Mouse (Mus musculus) lung, postnatal 4 days (tissue): ENCODE data around the gene Prr5l.

Source experiments
- DNase-seq, 2 experiments: peaks; one replicate each; pipeline ENCODE4 v3.0.0; 2021

The Prr5l gene

DNA sequence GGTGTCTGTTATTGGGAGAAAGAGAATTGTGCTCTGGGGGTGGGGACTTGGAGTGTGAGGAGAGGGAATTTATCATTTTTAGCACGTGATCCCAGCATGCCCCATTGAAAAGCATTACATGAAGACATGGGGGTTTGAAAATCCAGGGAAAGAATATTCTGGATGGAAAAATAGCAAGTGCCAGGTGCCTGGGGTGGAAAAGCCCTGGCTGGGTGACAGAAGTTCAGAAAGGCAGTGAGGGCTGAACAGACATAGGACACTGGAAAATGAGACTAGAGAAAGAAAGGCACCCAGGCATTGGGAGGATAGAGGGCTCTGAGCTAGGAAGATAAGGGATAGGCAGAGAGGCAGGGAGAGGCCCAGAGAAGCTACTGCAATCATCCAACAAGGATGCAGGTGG is 62.0 kb downstream of the Prr5l start:
- no peak for DNase-seq

DNA sequence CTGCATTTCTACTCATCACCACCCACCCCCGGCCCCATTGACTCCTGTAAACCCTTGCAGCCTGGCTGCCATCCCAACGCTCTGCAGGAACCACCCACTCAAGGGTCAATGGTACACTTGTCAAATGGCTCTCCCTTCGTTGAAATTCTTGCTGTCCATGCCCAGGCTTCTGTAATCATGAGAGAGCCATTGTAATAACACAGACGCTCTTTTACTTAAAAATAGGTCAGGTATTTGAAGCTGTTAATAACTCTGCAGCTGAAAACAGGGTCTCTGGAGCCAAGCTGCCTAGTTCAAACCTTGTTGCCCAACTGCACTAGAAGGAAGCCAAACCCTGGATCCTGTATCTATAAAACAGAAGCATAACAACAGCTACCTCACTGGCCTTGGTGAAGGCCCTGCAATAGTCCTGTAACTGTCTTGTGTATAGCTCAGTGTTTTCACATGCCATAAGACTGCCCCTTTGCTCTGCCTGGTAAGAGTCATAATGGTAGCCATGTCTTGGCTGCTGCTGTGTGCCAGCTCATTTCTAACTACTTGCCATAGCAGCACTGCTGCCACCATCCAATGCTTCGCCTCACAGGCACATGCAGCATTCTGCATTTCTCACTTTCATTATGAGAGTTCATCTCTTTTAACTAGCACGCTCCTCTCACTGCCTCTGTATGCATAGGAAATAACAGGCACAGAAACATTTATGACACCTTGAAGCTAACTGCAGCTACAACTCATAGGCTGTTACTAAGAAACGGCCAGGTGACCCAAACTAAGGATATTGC is 63.7 kb downstream of the Prr5l start:
- DNase-seq = no peak

DNA sequence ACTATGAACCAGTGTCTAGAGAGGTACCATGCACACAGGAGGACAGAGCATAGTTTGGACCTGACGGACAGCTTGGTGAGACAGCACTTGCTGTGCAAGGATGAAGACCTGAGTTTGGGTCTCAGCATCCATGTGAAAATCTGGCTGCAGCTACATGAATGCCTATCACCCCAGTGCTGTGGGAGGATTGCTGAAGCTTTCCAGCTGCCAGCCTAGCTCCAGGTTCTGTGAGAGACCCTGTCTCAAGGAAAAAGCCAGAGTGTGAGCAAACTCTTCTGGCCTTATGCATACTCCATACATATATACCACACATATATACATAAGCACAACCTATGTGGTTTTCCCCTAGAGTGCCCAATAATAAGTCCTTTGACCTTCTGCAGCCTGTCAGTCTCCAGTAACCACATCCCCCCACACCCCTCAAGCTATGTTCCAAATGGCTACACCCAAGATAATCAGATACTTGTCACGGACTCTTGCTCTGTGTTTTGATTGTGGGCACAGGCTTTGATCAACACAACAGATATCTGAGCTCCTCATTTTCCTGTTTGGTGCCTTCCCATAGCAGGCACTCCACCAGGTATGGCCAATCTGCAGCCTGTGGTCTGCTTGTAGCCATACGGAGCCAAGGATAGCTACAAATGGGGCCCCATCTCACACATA is 66.0 kb downstream of the Prr5l start:
- DNase-seq = no peak

DNA sequence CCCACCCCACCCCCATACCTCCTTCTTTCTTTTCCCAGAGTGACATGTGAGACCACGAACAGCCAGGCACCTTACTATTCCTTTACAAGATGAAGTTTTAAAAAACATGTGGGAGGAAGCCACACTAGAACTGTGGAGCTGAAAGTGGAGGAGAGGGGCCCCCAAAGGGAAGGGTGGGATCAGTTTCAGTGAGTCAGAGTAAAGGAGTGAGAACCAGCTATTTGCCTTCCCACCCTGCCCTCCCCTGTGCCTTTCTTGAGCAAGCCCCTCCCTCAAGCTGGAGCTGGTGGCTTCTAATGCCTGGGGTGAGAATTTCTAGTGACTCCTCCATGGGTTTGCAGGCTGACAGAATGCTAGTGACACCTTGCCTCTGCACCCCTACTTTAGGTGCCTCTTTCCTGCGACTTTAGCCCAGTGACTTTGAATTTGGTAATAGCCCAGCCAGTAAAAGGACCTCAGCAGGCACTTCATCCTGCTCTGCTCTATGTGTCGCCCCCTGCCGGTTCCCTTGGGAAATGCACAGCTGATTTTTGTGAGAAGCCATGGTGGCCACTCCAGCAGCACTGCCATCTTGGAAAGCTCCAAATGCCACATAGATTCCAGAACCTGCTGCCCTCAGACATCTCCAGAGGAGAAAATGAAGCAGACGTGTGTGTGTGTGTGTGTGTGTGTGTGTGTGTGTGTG is 67.4 kb downstream of the Prr5l start:
- DNase-seq = peak in 1 of 2 experiments; percentile 65

DNA sequence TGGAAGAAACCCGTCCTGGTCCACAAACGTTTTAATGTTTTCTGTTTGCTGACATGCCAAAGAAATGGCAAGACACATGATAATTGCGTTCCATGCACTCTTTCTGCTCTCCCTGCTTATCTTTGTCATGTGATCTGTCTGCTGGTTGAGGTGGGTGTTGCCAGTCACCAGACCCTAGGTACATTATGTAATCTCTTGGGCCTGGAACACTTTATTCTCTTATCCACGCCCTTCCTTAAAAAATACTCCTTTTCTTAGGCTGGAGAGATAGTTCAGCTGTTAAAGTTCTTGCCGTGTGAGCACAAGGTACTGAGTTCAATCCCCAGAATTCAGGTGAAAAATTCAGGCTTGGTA is 68.6 kb downstream of the Prr5l start:
- no peak for DNase-seq

DNA sequence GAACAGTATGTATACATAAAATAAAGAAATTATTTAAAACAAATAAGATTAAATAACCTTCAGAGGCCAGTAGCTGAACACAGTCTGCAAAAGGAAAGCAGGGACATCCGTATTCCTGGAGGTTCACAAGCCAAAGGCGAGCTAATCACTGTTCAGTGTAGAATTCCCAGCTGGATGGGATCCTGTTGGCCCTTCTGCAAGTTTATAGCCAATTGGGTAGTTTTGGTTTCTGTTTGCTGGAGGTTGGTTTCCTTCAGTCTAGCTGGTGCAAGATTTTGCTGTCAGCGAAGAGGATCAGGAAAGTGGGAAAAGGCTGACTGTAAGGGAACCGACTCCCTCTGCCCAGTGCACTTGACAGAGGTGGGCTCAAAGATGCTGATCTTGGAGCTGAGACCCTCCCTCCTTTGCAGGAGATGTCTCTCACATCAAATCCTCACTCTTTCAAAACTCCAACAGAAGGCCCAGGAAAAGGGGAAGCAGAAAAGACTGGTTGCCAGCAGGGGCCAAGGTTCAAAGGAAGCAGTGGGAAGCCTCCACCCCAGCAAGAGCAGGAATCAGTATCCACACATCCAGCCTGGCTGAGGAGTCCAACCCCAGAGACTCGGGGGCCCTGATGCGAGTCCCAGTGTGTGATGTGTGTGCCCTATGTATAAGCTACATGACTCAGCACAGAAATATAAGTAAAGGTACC is 69.1 kb downstream of the Prr5l start:
- DNase-seq = no peak

DNA sequence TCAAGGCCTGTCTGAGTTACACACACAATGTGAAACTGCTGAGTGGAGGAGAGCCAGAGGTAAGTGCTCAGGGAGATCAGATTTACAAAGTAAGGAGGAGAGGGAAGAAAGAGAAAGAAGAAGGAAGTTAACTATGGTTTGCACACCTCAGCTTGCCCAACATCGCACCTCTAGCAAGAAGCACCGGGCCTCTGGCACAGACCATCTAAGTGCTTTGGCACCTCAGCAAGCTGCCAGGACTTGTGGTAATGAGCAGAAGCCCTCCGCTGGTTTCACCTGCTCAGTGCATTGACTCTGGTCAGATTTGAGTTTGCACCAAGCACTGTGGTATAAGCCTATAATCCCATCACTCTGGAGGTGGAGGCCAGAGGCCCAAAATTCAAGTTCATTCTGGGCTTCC is 70.9 kb downstream of the Prr5l start:
- no peak for DNase-seq

DNA sequence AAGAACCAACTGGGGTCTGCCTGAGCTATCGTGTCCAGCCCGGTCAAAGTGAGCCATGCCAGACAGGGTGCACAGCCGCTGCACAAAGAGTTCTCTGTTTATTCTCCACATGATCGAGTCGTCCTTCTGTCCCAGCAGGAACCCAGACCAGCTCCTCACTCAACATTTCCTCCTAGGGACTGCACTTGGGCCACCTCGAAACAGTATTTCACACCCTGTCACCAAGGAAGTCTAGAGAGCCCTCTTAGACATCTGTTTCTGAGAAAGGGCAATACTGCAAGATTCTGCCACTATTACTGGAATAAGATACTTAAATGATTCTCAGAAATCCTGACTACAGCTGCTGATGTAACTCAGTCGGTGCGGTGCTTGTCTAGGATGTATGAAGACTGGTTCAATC is 72.1 kb downstream of the Prr5l start:
- DNase-seq = no peak

DNA sequence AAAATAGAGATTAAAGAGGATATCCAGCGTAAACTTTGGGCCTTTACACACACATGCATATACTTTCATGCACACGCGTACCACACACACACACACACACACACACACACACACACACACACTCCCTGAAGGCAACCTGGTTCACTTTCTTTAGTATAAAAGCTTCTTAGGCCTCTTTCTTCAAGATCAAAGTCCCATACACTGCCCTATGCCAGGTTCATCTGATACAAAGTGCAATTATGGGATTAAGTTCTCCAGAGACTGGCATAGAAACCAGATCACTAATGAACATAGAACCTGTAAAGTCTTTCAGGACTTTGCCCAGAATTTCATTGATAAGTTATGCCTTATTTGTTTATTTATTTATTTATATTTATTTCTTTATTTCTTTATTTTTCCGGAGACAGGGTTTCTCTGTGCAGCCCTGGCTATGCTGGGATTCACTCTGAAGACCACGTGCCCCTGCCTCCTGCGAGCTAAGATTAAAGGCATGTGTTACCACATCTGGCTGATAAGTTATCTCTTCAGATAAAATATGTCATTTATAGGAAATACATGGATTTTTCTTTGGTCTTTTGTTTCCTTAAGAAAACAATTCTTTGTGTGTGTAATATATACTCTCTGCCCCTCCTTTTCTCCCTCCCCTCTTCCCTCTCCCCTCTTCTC is 73.1 kb downstream of the Prr5l start:
- DNase-seq = no peak

DNA sequence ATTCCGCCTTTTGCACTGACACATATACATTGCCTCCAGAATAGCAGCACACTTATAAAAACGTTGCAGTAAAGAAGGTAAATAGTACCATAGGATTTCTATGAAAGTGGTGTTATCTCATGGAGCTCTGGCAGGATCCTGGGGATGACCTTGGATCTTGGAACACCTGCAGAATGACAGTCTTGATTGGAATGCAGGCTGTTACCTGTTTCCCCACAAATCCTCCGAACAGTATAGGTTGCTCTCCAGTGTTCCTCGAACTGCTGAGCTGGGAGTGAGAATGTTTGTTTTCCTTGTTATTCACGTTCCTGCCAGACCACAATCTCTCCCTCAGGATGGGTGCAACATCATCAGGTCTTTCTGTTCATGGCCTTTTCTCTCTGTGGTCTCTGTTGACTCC is 75.1 kb downstream of the Prr5l start:
- no peak for DNase-seq

DNA sequence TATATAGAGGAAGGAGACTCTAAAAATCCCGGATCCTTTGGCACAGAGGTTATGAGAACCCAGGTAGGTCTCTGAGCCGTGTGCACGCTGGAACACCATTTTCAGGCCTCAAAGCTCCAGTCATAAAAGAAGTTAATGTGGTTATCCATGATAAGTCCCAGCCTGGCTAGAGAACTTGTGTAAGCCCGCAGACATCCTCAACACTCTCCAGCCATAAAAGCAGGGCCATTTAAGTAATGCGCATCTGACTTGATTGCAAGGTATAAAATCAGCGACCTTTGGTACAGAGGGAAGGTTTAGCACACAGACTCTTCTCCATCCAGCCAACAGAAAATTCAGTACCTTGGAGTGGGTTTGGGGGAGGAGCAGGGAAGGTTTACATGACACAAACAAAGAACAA is 80.6 kb downstream of the Prr5l start:
- no peak for DNase-seq

DNA sequence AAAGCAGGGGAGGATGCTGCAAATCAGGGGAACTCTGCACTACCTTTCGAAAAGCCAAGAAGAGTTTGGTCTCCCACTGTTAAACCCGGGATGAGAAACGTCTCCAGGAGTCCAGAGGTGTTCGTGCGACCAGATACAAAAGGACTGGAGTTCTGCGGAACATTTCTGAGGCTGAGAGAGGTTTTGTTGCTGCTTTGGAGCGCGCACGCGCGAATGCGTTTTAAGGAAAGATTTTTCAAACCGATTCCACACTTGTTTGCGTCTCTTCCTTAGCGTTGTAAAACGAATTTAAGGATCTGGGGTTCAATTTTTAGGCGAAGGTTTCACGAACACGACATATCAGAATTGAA is 85.0 kb downstream of the Prr5l start:
- DNase-seq = peak in 1 of 2 experiments; percentile 40

DNA sequence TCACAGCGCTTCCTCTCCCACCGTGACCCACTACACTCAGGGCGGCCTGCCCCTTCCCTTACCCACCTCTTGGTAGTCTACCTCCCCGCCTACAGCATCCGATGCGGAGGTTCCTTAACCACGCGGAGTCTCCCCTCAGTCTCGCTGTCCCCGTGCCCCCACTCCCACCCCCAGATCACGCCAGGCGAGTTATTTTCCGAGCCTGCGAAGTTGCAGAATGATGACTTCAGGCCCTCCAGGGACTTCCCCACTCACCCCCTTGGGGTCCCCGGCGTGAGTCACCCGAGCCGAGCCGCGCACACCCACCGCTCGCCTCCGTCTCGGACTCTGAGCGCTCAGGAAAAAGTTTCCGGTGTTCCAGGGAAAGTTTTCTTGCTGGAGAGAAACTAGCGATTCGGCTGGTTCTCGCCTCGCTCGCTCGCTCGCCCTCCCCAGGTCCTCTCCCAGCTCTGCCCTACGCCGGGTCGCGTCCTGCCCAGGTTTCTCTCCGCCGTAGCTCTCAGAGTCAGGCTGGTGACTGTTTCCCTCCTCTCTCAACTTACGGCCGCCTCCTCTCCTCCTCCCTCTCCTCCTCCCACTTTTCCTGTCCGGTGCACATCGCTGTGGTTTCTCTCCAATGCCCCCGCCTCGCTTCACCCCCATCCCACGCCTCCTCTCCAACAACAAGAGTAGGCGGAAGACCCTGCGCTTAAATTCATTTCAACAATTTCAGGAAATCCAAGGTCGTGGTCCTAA is 85.5 kb downstream of the Prr5l start:
- DNase-seq = peak; percentile 63 to 79

DNA sequence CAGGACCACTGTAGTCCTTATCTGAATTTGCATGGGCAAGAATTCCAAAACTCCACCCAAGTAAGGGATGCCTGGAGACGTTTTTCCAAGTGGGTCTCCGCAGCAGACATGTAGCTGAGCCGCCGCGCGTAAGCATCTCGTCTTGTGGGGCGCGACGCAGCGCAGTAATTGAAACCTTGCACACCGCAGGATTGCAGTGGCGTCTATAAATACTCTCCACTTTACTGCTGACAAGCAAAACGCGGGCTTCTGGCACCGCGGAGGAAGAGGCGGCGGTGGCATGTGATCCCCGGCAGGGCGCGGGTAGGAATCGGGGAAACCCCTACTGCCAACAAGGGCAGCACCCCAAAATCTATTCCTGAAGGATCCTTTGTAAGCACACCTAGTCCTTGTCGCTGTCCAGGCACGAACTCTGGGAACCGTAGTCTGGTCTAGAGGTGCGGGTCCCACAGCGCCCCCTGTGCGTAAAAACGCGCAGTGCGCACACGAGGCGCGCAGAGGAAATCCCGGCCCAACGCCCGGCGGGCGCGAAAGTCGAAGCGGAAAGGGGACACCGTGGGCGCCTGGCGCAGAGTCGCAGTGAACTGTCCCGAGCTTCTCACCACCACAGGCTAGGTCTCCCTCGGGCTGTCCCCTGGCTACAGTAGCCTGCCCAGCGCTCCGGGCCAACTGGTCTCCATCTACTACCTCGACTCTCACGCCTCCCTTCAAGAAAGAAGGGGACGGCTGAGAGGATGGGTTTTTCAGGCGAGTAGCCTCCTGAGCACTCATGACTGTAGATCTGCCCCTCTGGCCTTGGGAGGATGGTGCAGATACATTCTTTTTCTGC is 86.3 kb downstream of the Prr5l start:
- DNase-seq = peak; percentile 90 to 91

DNA sequence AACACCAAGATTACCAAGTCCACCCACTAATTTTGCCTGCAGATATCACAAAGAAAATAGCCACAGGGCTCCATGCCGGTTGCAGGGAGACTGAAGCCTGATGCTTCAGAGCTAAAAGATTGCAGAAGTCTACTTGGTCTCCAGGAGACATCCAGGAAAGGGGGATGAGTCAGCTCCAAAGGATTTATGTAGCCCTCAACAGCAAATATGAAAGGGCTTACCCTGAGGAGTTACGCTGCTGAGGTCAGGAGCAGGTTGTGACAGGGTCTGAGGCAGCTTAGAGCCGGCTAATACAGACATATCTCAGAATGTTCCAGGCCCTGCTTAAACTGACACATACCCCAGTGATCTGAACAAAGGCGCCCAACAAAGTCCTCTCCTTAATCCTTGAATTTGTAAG is 90.7 kb downstream of the Prr5l start:
- no peak for DNase-seq

DNA sequence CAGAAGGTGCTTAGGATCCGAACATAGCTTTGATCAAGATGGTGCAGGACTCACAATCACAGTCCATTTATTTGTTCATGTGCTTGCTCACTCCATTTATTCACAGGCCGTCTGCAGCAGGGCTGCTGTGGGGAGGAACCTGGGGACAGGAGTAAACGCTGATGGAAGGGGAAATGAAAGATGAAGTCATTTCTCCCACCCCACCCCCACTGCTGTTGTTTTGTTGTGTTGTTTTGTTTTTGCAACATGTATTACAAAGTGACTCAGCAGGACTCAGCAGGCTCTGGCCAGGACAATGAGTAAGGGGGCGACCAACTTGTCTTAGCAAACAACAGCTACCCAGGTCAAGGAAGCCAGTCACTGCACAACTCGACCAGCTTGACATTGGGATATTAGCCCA is 99.6 kb downstream of the Prr5l start:
- DNase-seq = peak in 1 of 2 experiments; percentile 34

DNA sequence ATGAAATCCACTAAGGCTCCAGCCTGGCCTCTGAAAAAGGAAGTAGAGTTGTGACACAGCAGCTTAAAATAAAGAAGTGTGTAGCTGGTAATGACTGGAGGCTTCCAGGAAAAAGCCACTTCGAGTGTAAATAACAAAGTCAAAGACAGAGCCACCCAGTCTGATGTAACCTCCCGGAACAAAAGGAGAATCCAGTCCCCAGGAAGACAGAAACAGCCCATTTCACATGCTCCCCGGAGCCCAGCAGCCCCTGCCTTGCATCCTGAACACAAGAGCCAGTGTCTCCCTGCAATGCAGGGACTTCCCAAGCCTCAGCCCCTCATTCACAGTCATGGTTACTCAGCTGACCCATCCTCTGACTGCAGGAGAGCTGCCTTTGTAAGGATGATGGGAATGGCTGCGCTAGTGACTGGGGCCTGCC is 101.5 kb downstream of the Prr5l start:
- DNase-seq = peak in 1 of 2 experiments; percentile 39

DNA sequence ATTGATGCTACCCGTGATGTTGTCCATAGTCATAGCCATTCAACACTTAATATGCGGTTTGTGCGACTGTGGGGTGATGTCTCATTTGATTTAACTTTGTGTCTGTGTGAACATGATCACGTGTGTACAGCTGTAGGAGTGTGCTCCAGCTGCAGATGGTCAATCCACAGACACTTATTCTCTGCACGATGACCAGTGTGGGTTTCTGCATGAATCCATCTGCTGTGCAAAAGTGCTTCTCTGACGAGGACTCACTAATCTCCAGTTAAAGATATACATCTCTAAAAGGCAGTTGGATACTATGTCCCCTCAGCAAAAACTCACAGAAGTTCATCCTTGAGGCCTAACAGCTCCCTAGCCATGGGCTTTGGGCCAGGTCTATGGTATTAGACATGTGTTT is 104.7 kb downstream of the Prr5l start:
- DNase-seq = no peak

DNA sequence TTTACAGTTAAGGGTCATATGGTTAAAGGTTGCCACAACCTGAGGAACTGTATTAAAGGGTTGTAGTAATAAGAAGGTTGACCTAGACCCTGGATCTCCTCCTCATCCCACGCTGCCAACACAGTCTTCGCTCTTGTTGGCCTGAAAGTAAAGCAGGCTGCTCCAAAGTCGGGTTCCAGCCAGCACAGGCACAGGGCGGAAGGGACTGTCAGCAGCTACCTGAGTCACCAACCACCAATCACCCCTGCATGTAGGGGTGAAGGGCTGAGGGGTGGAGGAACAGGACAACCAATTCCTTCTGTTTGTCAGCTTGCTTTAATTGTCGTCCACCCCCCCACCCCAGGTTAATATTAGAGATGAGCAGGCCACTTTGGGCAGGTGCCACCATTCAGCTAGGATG is 119.3 kb downstream of the Prr5l start:
- no peak for DNase-seq

DNA sequence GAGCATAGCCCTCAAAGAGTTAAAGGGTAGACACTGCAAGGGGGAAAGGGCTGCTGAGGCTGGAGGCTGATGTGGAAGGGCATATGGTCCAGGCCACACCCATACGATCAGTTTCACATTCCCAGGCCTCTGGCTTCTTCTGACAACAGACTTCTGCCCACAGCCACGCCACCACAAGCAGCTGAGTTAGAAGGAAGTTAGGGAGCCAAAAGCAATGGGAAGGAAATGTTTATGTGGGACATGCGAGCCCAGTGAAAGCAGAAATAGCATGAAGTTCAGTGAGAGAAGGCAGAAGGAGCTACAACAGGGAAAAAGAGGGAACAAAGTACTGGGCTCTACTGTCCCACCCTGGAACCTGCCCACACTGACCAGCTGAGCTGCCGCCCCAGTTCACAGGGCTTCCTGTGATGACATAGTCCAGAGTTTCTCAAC is 119.9 kb downstream of the Prr5l start:
- peak; percentile 63 to 64 for DNase-seq

DNA sequence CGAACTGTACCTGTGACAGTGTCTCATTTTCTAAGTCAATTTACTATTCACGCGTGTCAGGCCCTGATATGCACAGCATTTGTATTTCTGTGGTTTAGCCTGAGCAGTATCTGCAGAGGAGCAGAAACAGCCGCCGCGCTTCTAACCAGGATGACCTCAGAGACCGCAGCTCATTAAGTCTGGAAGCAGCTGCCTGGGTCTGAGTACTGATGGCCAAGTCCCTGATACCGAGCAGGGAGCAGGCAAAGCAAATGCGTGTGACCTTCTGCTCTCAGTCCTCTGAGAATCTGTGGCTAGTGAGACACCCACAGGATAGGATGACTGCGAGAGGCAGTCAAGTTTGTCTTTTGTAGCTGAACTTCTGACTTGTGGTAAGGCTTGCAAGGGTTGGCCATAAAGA is 120.4 kb downstream of the Prr5l start:
- DNase-seq = peak; percentile 59 to 79
